Mouse (Mus musculus) cerebellum, adult 2 months (tissue): ENCODE measurements at regions not wholly inside any gene's neighbourhood (a gene's known extent, or its start where the extent isn't known, plus 50 kb on each side); places are given as distances from the start of the nearest gene placed in this dataset.

Experiments used
- CTCF ChIP-seq: fragments of 200-500 bp; IDR thresholded peaks from 2 replicates; pipeline ENCODE4 v1.5.1; 2011; ENCODE audit warnings: low read depth, mild to moderate bottlenecking, control low read depth, low read length, moderate library complexity, borderline replicate concordance; ENCODE audit not compliant: insufficient read depth
- POLR2A ChIP-seq: fragments of 200-500 bp; IDR thresholded peaks from 2 replicates; pipeline ENCODE4 v1.6.1; 2011; ENCODE audit warnings: low read length, control low read depth, borderline replicate concordance; ENCODE audit not compliant: insufficient read depth

- no peak for TF ChIP-seq CTCF
- no peak for TF ChIP-seq POLR2A
Observed at GRCm38 (mm10) chr2:71661986-71662385, 83.4 kb upstream of the Itga6 start.
